Mouse (Mus musculus): ENCODE data around the gene Dync1i1. TPM values are rescaled to one million over a fixed set of nuclear protein-coding genes. Genes with fewer than 3 reads are reported as not detected.
"Not testable (repeated sequence)": the region's sequence is repeated elsewhere in the genome, so short reads cannot be mapped to it uniquely, and the experiment has no call there.

Gene Dync1i1
- polyA plus RNA-seq (2014; fragmentation: Nextera tagmentation; extraction: Ambion mirVana) = 1.0 and 1.6 TPM in 2 replicates

DNA sequence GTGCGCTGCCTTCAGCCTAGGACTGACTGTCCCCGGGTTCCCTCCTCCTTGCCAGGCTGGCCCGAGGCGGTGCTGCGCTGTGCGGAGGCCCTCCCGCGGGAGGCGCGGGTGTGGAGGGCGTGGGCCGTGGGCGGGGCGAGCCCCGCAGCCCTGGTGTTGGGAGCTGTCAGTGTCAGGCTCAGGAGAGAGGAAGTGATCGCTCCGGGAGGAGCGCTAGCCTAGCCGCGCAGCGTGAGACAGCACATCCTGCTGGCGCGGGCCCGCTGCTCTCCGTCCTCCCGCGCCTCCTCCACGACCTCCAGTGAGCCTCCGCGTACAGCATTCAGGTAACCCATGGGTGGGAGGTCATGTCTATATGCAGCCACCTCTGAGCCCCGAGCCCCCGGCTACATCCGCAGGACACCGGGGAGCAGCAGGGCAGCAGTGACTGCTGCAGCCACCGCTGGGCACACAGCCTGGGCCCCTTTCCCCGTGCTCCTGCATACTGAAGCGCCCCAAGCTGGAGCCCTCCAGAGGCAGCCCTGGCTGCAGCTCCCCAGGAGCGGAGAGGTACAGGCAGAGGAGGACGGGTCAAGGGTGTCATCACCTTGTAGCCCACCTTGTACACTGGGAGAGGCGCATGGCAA is at the start of gene Dync1i1:
Gene Dync1i1 (plus strand): TSS at position 29 of the 626 bp plus-strand sequence.
- Histone ChIP-seq H3K4me3 (ENCODE audit: low read depth, low read length) (peak within 1 kb of the TSS; percentile 48), H3K9me3 (ENCODE audit: control insufficient read depth, low read length) (no peaks in the 10 kb centered on the region), H3K4me2 (peak within 1 kb of the TSS; percentile 83), H3K27me3 (ENCODE audit: control insufficient read depth, insufficient read depth, low read length) (peaks cover 3% of the 10 kb centered on the region; the same call in 1 of the 2 replicates), H3K9ac (ENCODE audit: low read length) (peak within 1 kb of the TSS; percentile 58), H3K4me1 (ENCODE audit: control insufficient read depth, insufficient read depth, low read length) (no peaks in the 10 kb centered on the region), H3K27ac (ENCODE audit: low read depth, low read length) (no peak within 1 kb of the TSS), H3K36me3 (ENCODE audit: control insufficient read depth, insufficient read depth, low read length) (no peaks in the 10 kb centered on the region)
- peak; percentile 93 for ATAC-seq (ENCODE audit: low FRiP score)
- under 1% methylated on average over 39 of the region's 40 CpGs for WGBS
- DNase-seq (ENCODE audit: low spot score, missing footprints) = peak; percentile 92

GRCm38 (mm10) chr6:5679738-5680137 is 45.7 kb upstream of the Dync1i1 start:
- no peak overlapping the region for H3K4me2 ChIP-seq
- no peaks in the 10 kb centered on the region for H3K27me3 ChIP-seq (ENCODE audit: control insufficient read depth, insufficient read depth, low read length)
- H3K36me3 ChIP-seq (ENCODE audit: control insufficient read depth, insufficient read depth, low read length) = no peaks in the 10 kb centered on the region
- DNase-seq (ENCODE audit: low spot score, missing footprints) = no peak
- H3K4me1 ChIP-seq (ENCODE audit: control insufficient read depth, insufficient read depth, low read length) = no peaks in the 10 kb centered on the region
- H3K9ac ChIP-seq (ENCODE audit: low read length) = no peak overlapping the region
- no peak for ATAC-seq (ENCODE audit: low FRiP score)
- 91% methylated on average over 3 of the region's 3 CpGs for WGBS
- no peak overlapping the region for H3K27ac ChIP-seq (ENCODE audit: low read depth, low read length)
- no peak overlapping the region for H3K4me3 ChIP-seq (ENCODE audit: low read depth, low read length)
- no peaks in the 10 kb centered on the region for H3K9me3 ChIP-seq (ENCODE audit: control insufficient read depth, low read length)

DNA sequence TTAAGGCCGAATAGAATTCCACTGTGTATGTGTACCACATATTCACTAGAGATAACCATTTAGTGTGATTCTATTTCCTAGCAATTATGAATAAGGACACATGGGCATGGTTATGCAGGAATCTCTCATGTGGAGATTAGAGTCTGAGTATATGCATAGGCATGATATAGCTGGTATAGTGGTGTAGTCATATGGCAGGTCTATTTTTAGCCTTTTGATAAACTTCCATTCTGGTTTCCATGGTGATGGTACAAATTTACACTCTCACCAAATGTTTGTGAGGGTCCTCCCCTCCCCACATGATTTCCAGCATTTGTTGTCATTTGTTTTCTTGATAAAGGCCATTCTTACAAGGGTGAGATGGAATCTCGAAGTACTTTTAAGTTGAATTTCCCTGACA is 23.6 kb upstream of the Dync1i1 start:
- Histone ChIP-seq H3K4me3 (ENCODE audit: low read depth, low read length) (no peak overlapping the region), H3K9me3 (ENCODE audit: control insufficient read depth, low read length) (no peaks in the 10 kb centered on the region), H3K9ac (ENCODE audit: low read length) (no peak overlapping the region), H3K4me1 (ENCODE audit: control insufficient read depth, insufficient read depth, low read length) (no peaks in the 10 kb centered on the region), H3K27ac (ENCODE audit: low read depth, low read length) (no peak overlapping the region), H3K4me2 (no peak overlapping the region), H3K27me3 (ENCODE audit: control insufficient read depth, insufficient read depth, low read length) (no peaks in the 10 kb centered on the region), H3K36me3 (ENCODE audit: control insufficient read depth, insufficient read depth, low read length) (no peaks in the 10 kb centered on the region)
- WGBS = 79% methylated on average over 2 of the region's 2 CpGs
- no peak for ATAC-seq (ENCODE audit: low FRiP score)
- no peak for DNase-seq (ENCODE audit: low spot score, missing footprints)

DNA sequence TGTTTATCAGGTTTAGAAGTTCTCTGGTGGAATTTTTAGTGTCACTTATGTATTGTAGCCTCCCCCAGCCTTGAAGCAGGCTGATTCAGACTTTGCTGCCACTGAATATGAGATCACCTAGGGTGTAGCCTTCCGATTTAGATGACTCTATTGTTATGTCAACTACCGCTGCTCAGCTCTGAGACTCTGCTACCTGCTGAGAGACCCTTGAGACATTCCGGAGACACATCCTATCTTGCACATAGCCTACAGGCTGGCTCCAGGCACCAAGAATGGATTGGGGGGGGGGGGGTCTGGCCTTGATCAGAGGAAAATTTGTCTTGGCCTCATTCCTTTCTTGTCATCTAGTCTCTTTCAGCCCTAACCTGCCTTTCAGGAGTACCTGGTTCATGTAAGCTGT is 17.5 kb upstream of the Dync1i1 start:
- not testable (repeated sequence) for H3K27ac ChIP-seq (ENCODE audit: low read depth, low read length); H3K4me3 ChIP-seq (ENCODE audit: low read depth, low read length); H3K4me1 ChIP-seq (ENCODE audit: control insufficient read depth, insufficient read depth, low read length); H3K9me3 ChIP-seq (ENCODE audit: control insufficient read depth, low read length); H3K36me3 ChIP-seq (ENCODE audit: control insufficient read depth, insufficient read depth, low read length); H3K9ac ChIP-seq (ENCODE audit: low read length); ATAC-seq (ENCODE audit: low FRiP score); H3K4me2 ChIP-seq; DNase-seq (ENCODE audit: low spot score, missing footprints); H3K27me3 ChIP-seq (ENCODE audit: control insufficient read depth, insufficient read depth, low read length)
- 49% methylated on average over 3 of the region's 3 CpGs for WGBS

DNA sequence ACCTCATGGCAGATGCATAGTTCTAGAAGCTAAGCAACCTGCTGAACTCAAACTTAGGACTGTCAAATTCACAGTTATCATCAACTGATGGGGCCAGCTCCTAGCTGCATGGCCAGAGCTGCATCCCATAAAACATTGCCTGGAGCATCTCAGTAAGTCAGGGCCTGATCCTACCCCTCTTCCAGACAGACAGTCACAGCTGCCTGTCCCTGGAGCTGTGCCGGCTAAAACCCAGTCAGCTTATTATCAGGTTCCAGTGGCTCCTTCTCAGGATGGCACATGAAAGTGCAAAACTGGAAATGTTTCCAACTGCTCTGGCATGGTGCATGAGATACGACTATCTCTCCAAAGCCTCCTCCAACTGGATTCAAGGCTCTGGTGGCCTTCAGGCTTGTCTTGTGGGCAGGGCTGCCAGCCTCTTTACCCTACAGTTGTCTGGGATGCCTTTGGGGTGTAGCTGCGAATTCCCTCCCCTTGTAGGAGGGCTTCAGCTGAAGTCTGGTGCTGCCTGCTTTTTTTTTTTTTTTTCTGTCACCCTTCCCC is 15.3 kb upstream of the Dync1i1 start:
- Histone ChIP-seq H3K9ac (ENCODE audit: low read length) (no peak overlapping the region), H3K27ac (ENCODE audit: low read depth, low read length) (no peak overlapping the region), H3K27me3 (ENCODE audit: control insufficient read depth, insufficient read depth, low read length) (no peaks in the 10 kb centered on the region), H3K9me3 (ENCODE audit: control insufficient read depth, low read length) (no peaks in the 10 kb centered on the region), H3K36me3 (ENCODE audit: control insufficient read depth, insufficient read depth, low read length) (no peaks in the 10 kb centered on the region), H3K4me2 (no peak overlapping the region), H3K4me3 (ENCODE audit: low read depth, low read length) (no peak overlapping the region), H3K4me1 (ENCODE audit: control insufficient read depth, insufficient read depth, low read length) (no peaks in the 10 kb centered on the region)
- DNase-seq (ENCODE audit: low spot score, missing footprints) (no peak), ATAC-seq (ENCODE audit: low FRiP score) (no peak)
- WGBS = 77% methylated on average over 3 of the region's 3 CpGs

GRCm38 (mm10) chr6:5712620-5713019 is 12.8 kb upstream of the Dync1i1 start:
- H3K27ac ChIP-seq (ENCODE audit: low read depth, low read length) = no peak overlapping the region
- H3K9ac ChIP-seq (ENCODE audit: low read length) = no peak overlapping the region
- ATAC-seq (ENCODE audit: low FRiP score) = no peak
- DNase-seq (ENCODE audit: low spot score, missing footprints) = no peak
- no peaks in the 10 kb centered on the region for H3K27me3 ChIP-seq (ENCODE audit: control insufficient read depth, insufficient read depth, low read length)
- no peaks in the 10 kb centered on the region for H3K36me3 ChIP-seq (ENCODE audit: control insufficient read depth, insufficient read depth, low read length)
- no peaks in the 10 kb centered on the region for H3K9me3 ChIP-seq (ENCODE audit: control insufficient read depth, low read length)
- WGBS = 86% methylated on average over 3 of the region's 3 CpGs
- no peaks in the 10 kb centered on the region for H3K4me1 ChIP-seq (ENCODE audit: control insufficient read depth, insufficient read depth, low read length)
- H3K4me2 ChIP-seq = no peak overlapping the region
- H3K4me3 ChIP-seq (ENCODE audit: low read depth, low read length) = no peak overlapping the region

GRCm38 (mm10) chr6:5715101-5715618 is 10.3 kb upstream of the Dync1i1 start:
- Histone ChIP-seq H3K9me3 (ENCODE audit: control insufficient read depth, low read length) (no peaks in the 10 kb centered on the region), H3K27ac (ENCODE audit: low read depth, low read length) (no peak overlapping the region), H3K4me2 (no peak overlapping the region), H3K27me3 (ENCODE audit: control insufficient read depth, insufficient read depth, low read length) (no peaks in the 10 kb centered on the region), H3K9ac (ENCODE audit: low read length) (no peak overlapping the region), H3K4me3 (ENCODE audit: low read depth, low read length) (no peak overlapping the region), H3K36me3 (ENCODE audit: control insufficient read depth, insufficient read depth, low read length) (no peaks in the 10 kb centered on the region), H3K4me1 (ENCODE audit: control insufficient read depth, insufficient read depth, low read length) (no peaks in the 10 kb centered on the region)
- no peak for DNase-seq (ENCODE audit: low spot score, missing footprints)
- no peak for ATAC-seq (ENCODE audit: low FRiP score)
- 85% methylated on average over 3 of the region's 3 CpGs for WGBS

DNA sequence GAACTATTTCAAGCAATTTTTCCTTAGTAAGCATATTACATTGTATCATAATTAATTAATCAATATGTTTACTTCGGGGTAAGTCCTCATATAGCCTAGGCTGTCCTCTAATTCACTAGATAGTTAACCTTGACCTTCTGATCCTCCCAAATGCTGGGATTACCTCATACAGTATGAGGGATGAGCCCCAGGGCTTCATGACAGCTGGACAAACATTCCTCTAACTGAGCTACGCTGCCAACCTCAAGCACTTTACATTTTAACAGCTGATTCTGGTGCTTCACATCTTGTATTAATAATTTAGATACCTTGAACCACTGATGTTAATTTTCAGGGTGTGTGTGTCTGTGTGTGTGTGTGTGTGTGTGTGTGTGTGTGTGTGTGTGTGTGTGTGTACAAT is 6.5 kb upstream of the Dync1i1 start:
- Histone ChIP-seq H3K27me3 (ENCODE audit: control insufficient read depth, insufficient read depth, low read length) (no peaks in the 10 kb centered on the region), H3K4me2 (no peak overlapping the region), H3K9me3 (ENCODE audit: control insufficient read depth, low read length) (no peaks in the 10 kb centered on the region), H3K27ac (ENCODE audit: low read depth, low read length) (no peak overlapping the region), H3K9ac (ENCODE audit: low read length) (no peak overlapping the region), H3K4me1 (ENCODE audit: control insufficient read depth, insufficient read depth, low read length) (no peaks in the 10 kb centered on the region), H3K4me3 (ENCODE audit: low read depth, low read length) (no peak overlapping the region), H3K36me3 (ENCODE audit: control insufficient read depth, insufficient read depth, low read length) (no peaks in the 10 kb centered on the region)
- ATAC-seq (ENCODE audit: low FRiP score) = no peak
- WGBS = 76% methylated on average over 2 of the region's 2 CpGs
- DNase-seq (ENCODE audit: low spot score, missing footprints) = no peak

DNA sequence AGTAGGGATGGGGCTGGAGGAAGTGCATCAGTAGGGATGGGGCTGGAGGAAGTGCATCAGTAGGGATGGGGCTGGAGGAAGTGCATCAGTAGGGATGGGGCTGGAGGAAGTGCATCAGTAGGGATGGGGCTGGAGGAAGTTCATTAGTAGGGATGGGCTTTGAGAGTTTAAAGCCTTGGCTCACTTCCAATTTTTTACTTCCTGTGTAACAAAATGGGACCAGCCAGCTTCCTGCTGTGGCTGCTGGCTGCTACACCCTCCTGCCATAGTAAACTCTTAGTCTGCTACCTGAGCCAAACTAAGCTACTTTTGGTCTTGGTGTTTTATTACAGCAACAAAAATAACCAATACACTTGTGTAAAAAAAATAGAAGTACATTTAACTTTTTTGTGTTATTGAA is 4.7 kb upstream of the Dync1i1 start:
- not testable (repeated sequence) for H3K36me3 ChIP-seq (ENCODE audit: control insufficient read depth, insufficient read depth, low read length); H3K9me3 ChIP-seq (ENCODE audit: control insufficient read depth, low read length); H3K4me1 ChIP-seq (ENCODE audit: control insufficient read depth, insufficient read depth, low read length); DNase-seq (ENCODE audit: low spot score, missing footprints); H3K27me3 ChIP-seq (ENCODE audit: control insufficient read depth, insufficient read depth, low read length); H3K4me3 ChIP-seq (ENCODE audit: low read depth, low read length); H3K4me2 ChIP-seq; H3K9ac ChIP-seq (ENCODE audit: low read length); ATAC-seq (ENCODE audit: low FRiP score); H3K27ac ChIP-seq (ENCODE audit: low read depth, low read length)
